Mouse (Mus musculus): ENCODE measurements around the gene Timm10b. TPM values are rescaled to one million over a fixed set of nuclear protein-coding genes. Genes with fewer than 3 reads are reported as not detected.

The Timm10b gene
- polyA plus RNA-seq, 1 experiment from 2014 or later = 98.5 TPM

DNA sequence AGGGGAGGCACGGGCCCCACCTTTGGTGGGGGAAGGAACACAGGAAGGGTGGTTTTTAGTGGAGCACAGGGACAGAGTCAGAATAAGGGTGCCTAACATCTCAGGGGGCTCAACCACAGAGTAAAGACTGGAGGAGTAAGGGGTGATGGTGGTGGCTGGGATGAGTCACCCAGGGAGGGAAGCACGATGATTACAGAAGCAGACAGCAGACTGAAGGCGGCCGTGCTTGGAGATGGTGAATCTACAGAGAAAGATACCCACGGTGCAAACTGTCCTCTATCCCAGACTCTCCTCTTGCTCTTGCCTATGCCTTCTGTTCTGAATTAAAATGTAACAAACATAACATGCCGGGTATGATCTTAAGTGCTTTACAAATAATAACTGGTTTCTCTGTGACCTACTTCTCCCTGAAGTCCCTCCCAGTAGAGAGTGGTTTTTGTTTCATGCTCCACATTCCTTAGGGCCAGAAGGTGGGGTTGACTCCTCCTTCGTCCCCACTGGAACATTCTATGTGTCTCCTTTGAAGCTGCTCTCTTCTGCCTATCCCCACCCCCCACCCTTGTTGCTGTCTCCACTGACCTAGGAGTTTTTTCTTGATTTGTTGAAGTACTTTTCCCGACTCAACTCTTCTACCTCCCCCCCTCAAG, 18.1 kb upstream of the Timm10b start:
- no peak overlapping the region for H3K4me3 ChIP-seq (replicated peaks)
- H3K36me3 ChIP-seq (replicated peaks) = no peaks in the 10 kb centered on the region; the same call in 1 of the 2 replicates
- no peak overlapping the region for H3K27ac ChIP-seq (replicated peaks)
- 66% methylated on average over 8 of the region's 8 CpGs for WGBS (ENCODE audit: insufficient replicate concordance)
- H3K4me2 ChIP-seq = no peak overlapping the region
- no peak overlapping the region for H3K9ac ChIP-seq
- no peaks in the 10 kb centered on the region for H3K27me3 ChIP-seq
- no peaks in the 10 kb centered on the region for H3K4me1 ChIP-seq (replicated peaks)
- ATAC-seq (ENCODE audit: insufficient read depth) = no peak
- H3K9me3 ChIP-seq (replicated peaks) = no peaks in the 10 kb centered on the region

GRCm38 (mm10) chr7:105625397-105625796, 14.5 kb upstream of the Timm10b start:
- 78% methylated on average over 6 of the region's 6 CpGs for WGBS (ENCODE audit: insufficient replicate concordance)
- no peaks in the 10 kb centered on the region for H3K4me1 ChIP-seq (replicated peaks)
- H3K4me3 ChIP-seq (replicated peaks) = no peak overlapping the region
- no peak overlapping the region for H3K9ac ChIP-seq
- H3K36me3 ChIP-seq (replicated peaks) = no peaks in the 10 kb centered on the region
- H3K4me2 ChIP-seq = no peak overlapping the region
- H3K27ac ChIP-seq (replicated peaks) = no peak overlapping the region
- H3K9me3 ChIP-seq (replicated peaks) = no peaks in the 10 kb centered on the region
- H3K27me3 ChIP-seq = no peaks in the 10 kb centered on the region
- ATAC-seq (ENCODE audit: insufficient read depth) = no peak

- no peak overlapping the region for H3K27ac ChIP-seq (replicated peaks)
- H3K4me3 ChIP-seq (replicated peaks) = no peak overlapping the region
- no peaks in the 10 kb centered on the region for H3K9me3 ChIP-seq (replicated peaks)
- H3K4me1 ChIP-seq (replicated peaks) = peaks cover 9% of the 10 kb centered on the region
- ATAC-seq (ENCODE audit: insufficient read depth) = no peak
- 17% methylated on average over 3 of the region's 3 CpGs for WGBS (ENCODE audit: insufficient replicate concordance)
- H3K36me3 ChIP-seq (replicated peaks) = no peaks in the 10 kb centered on the region
- no peak overlapping the region for H3K4me2 ChIP-seq
- H3K9ac ChIP-seq = no peak overlapping the region
- peaks cover 25% of the 10 kb centered on the region for H3K27me3 ChIP-seq
Measured at GRCm38 (mm10) chr7:105628633-105629032, 11.2 kb upstream of the Timm10b start.

- H3K4me2 ChIP-seq = peak overlapping the region; percentile 93
- H3K9me3 ChIP-seq (replicated peaks) = no peaks in the 10 kb centered on the region
- H3K4me1 ChIP-seq (replicated peaks) = peaks cover 26% of the 10 kb centered on the region
- peaks cover 33% of the 10 kb centered on the region for H3K27me3 ChIP-seq
- peak overlapping the region; percentile 63; the same call in 1 of the 2 replicates for H3K9ac ChIP-seq
- no peak overlapping the region for H3K27ac ChIP-seq (replicated peaks)
- peak overlapping the region; percentile 69 for H3K4me3 ChIP-seq (replicated peaks)
- ATAC-seq (ENCODE audit: insufficient read depth) = no peak
- WGBS (ENCODE audit: insufficient replicate concordance) = 22% methylated on average over 4 of the region's 4 CpGs
- peaks cover 11% of the 10 kb centered on the region for H3K36me3 ChIP-seq (replicated peaks)
Measured at GRCm38 (mm10) chr7:105632551-105632972, 7.3 kb upstream of the Timm10b start.

DNA sequence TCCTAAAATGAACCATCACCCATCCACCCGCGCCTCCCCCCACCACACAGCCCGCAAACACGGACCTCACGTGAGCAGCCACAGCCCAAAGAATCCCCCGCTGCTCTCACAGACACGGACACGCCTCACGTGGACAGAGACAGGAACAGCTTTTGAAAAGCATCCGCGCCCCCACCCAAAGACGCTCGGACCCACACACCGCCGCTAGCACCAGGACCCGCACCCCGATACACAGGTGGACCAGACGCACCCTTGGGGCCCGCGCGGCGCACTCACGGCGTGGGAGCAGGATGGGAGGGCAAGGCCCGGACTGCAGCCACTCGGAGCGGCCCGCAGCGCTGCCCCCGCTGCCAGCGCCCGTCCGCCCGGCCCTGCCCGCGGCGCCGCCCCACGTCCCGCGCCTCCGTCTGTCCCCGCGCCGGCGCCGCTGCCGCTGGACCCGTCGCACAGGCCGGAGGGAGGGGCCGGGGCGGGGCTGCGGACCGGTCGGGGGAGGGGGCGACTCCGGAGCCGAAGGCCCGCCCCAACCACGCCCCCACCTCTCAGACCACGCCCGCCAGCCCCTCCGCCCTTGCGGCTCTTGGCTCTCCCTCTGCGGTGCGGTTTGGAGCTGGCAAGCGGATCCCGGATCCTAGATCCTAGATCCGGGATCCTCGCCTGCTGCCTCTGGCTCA, 6.6 kb upstream of the Timm10b start, which contains the start of gene Trim3:
Gene Trim3 (minus strand): TSS at position 445 of the 674 bp plus-strand sequence.
- peak; percentile 86 for ATAC-seq (ENCODE audit: insufficient read depth)
- Histone ChIP-seq H3K4me3 (replicated peaks) (peak within 1 kb of the TSS; percentile 69), H3K27me3 (peaks cover 33% of the 10 kb centered on the region), H3K9me3 (replicated peaks) (no peaks in the 10 kb centered on the region), H3K4me2 (peak within 1 kb of the TSS; percentile 93), H3K4me1 (replicated peaks) (peaks cover 26% of the 10 kb centered on the region), H3K27ac (replicated peaks) (0 out of 2 replicates have a peak within 1 kb of the TSS, but pooled peaks have one; percentile 6), H3K36me3 (replicated peaks) (peaks cover 15% of the 10 kb centered on the region), H3K9ac (peak within 1 kb of the TSS; percentile 63)
- WGBS (ENCODE audit: insufficient replicate concordance) = under 1% methylated on average over 53 of the region's 71 CpGs

GRCm38 (mm10) chr7:105633801-105634135, 6.1 kb upstream of the Timm10b start:
- peaks cover 15% of the 10 kb centered on the region for H3K36me3 ChIP-seq (replicated peaks)
- peaks cover 26% of the 10 kb centered on the region for H3K4me1 ChIP-seq (replicated peaks)
- H3K9me3 ChIP-seq (replicated peaks) = no peaks in the 10 kb centered on the region
- peaks cover 33% of the 10 kb centered on the region for H3K27me3 ChIP-seq
- 2% methylated on average over 10 of the region's 10 CpGs for WGBS (ENCODE audit: insufficient replicate concordance)
- peak; percentile 16; the same call in 1 of the 2 replicates for ATAC-seq (ENCODE audit: insufficient read depth)
- peak overlapping the region; percentile 63 for H3K9ac ChIP-seq
- H3K4me2 ChIP-seq = peak overlapping the region; percentile 93
- H3K27ac ChIP-seq (replicated peaks) = 0 out of 2 replicates have a peak overlapping the region, but pooled peaks have one; percentile 6
- H3K4me3 ChIP-seq (replicated peaks) = peak overlapping the region; percentile 69

DNA sequence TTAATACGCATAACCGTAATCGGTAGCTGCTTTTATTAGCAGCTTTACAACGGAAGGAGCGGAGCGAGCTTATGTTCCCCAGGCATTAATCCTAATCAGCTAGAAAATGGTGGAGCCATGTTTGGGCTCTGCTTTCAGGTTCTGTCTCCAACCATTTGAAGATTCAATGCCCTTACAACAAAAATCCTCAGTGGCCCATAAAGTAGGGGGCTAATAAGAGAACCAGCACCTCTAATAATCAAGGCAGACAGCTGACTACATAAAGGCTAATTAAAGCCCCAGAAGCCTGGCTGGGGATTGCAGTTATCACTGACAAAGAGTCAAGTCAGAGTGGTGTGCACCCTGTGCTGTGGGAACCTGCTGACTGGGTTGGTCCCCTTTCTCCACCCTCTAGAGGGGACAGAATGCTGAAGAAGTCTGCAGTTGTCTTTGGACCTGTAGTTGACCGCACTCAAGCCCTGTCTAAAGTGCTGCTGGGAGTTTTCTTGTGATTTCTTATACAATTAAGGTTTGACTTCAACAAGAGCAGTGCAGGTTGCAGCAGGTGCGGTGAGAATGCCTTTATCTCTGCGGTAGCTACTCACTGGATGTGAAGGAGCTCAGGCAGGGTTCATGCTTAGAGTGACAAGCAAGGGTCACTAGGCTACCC, 5.5 kb upstream of the Timm10b start:
- H3K36me3 ChIP-seq (replicated peaks) = peaks cover 15% of the 10 kb centered on the region
- H3K9me3 ChIP-seq (replicated peaks) = no peaks in the 10 kb centered on the region
- peaks cover 33% of the 10 kb centered on the region for H3K27me3 ChIP-seq
- no peak for ATAC-seq (ENCODE audit: insufficient read depth)
- peaks cover 31% of the 10 kb centered on the region for H3K4me1 ChIP-seq (replicated peaks)
- H3K4me3 ChIP-seq (replicated peaks) = peak overlapping the region; percentile 69
- H3K4me2 ChIP-seq = peak overlapping the region; percentile 93
- peak overlapping the region; percentile 63; the same call in 1 of the 2 replicates for H3K9ac ChIP-seq
- H3K27ac ChIP-seq (replicated peaks) = no peak overlapping the region
- 49% methylated on average over 9 of the region's 9 CpGs for WGBS (ENCODE audit: insufficient replicate concordance)

GRCm38 (mm10) chr7:105635726-105636125, 4.1 kb upstream of the Timm10b start:
- no peak overlapping the region for H3K4me3 ChIP-seq (replicated peaks)
- H3K4me1 ChIP-seq (replicated peaks) = peaks cover 39% of the 10 kb centered on the region
- peaks cover 15% of the 10 kb centered on the region for H3K36me3 ChIP-seq (replicated peaks)
- H3K9ac ChIP-seq = no peak overlapping the region
- H3K4me2 ChIP-seq = no peak overlapping the region
- WGBS (ENCODE audit: insufficient replicate concordance) = 67% methylated on average over 2 of the region's 2 CpGs
- no peaks in the 10 kb centered on the region for H3K9me3 ChIP-seq (replicated peaks)
- no peak for ATAC-seq (ENCODE audit: insufficient read depth)
- H3K27ac ChIP-seq (replicated peaks) = no peak overlapping the region
- peaks cover 33% of the 10 kb centered on the region for H3K27me3 ChIP-seq

DNA sequence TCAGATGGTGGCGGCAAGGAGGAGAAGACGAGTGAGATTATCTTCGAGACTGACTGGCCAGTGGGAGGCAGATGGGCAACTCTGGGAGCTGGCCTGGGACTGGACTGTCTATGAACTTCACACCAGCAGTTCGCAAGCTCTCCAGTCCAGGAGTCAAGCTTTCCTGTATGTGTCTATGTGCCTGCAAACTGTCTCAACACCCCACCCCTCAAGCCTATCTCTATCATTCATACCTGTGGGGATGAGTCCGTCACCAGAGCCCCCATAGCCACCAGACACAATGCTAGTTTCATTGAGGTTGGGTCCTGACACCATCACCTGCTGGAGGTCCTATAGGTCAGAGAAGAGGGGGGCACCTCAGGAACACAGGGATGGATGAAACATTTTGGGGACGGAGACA, 1.1 kb upstream of the Timm10b start:
- H3K9me3 ChIP-seq (replicated peaks) = no peaks in the 10 kb centered on the region
- peaks cover 22% of the 10 kb centered on the region for H3K36me3 ChIP-seq (replicated peaks)
- peaks cover 45% of the 10 kb centered on the region for H3K4me1 ChIP-seq (replicated peaks)
- peaks cover 7% of the 10 kb centered on the region for H3K27me3 ChIP-seq
- ATAC-seq (ENCODE audit: insufficient read depth) = no peak
- no peak overlapping the region for H3K27ac ChIP-seq (replicated peaks)
- H3K4me3 ChIP-seq (replicated peaks) = no peak overlapping the region
- H3K9ac ChIP-seq = no peak overlapping the region
- WGBS (ENCODE audit: insufficient replicate concordance) = 78% methylated on average over 6 of the region's 6 CpGs
- no peak overlapping the region for H3K4me2 ChIP-seq

GRCm38 (mm10) chr7:105639304-105639703, 552 bp upstream of the Timm10b start:
- 53% methylated on average over 9 of the region's 9 CpGs for WGBS (ENCODE audit: insufficient replicate concordance)

More at GRCm38 (mm10) chr7:105639304-105639703, 552 bp upstream of the Timm10b start:
- H3K27me3 ChIP-seq = 0 out of 2 replicates have a peak, but pooled peaks cover 2% of the 10 kb centered on the region
- peak overlapping the region; percentile 96 for H3K4me2 ChIP-seq
- peaks cover 39% of the 10 kb centered on the region for H3K4me1 ChIP-seq (replicated peaks)
- H3K4me3 ChIP-seq (replicated peaks) = peak overlapping the region; percentile 76
- no peak overlapping the region for H3K27ac ChIP-seq (replicated peaks)
- ATAC-seq (ENCODE audit: insufficient read depth) = no peak
- H3K36me3 ChIP-seq (replicated peaks) = peaks cover 23% of the 10 kb centered on the region
- peak overlapping the region; percentile 67 for H3K9ac ChIP-seq
- no peaks in the 10 kb centered on the region for H3K9me3 ChIP-seq (replicated peaks)
